Mouse (Mus musculus) bone marrow macrophage, adult 2 months (primary cell): ENCODE results near the gene Rasgef1b.

ENCODE experiments used
- CTCF ChIP-seq: IDR thresholded peaks from 2 replicates; pipeline ENCODE4 v1.5.1; 2012; ENCODE audit warnings: low read depth, mild to moderate bottlenecking, low read length, moderate library complexity
- POLR2A ChIP-seq: IDR thresholded peaks from 2 replicates; pipeline ENCODE4 v1.6.1; 2012; ENCODE audit warnings: mild to moderate bottlenecking, low read depth, low read length, borderline replicate concordance

DNA sequence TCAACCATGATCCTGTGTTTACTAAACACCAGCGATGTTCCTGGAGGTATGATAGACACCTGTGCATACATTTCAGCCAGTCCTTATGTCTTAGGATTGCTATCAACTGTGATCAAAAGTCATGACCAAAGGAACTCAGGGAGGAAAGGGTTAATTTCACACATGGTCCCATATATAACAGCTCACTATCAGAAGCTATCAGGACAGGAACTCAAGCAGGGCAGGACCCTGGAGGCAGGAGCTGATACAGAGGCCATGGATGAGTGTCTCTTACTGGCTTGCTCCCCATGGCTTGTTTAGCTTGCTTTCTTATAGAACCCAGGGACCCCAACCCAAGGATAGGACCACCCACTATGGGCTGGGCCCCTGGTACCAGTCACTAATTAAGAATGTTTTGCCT, 95.3 kb downstream of the Rasgef1b start:
- no peak for TF ChIP-seq CTCF
- no peak for TF ChIP-seq POLR2A
